Mouse (Mus musculus): ENCODE measurements at regions not wholly inside any gene's neighbourhood (a gene's known extent, or its start where the extent isn't known, plus 50 kb on each side); places are given as distances from the start of the nearest gene placed in this dataset.

GRCm38 (mm10) chr17:16571403-16571802 lies 492.5 kb upstream of the Zfp960 start:
- no peak overlapping the region for H3K4me3 ChIP-seq (replicated peaks)
- no peak overlapping the region for H3K27ac ChIP-seq (replicated peaks)
- WGBS (ENCODE audit: insufficient replicate concordance): 43% methylated on average over 5 of the region's 5 CpGs
- H3K9ac ChIP-seq: no peak overlapping the region
- H3K4me1 ChIP-seq (replicated peaks): no peaks in the 10 kb centered on the region
- H3K4me2 ChIP-seq: no peak overlapping the region
- H3K27me3 ChIP-seq: no peaks in the 10 kb centered on the region
- no peaks in the 10 kb centered on the region for H3K36me3 ChIP-seq (replicated peaks)
- no peak for ATAC-seq (ENCODE audit: insufficient read depth)
- H3K9me3 ChIP-seq (replicated peaks): no peaks in the 10 kb centered on the region

- no peaks in the 10 kb centered on the region for H3K27me3 ChIP-seq
- no peak overlapping the region for H3K4me3 ChIP-seq (replicated peaks)
- ATAC-seq (ENCODE audit: insufficient read depth): no peak
- H3K9ac ChIP-seq: no peak overlapping the region
- no peaks in the 10 kb centered on the region for H3K4me1 ChIP-seq (replicated peaks)
- H3K4me2 ChIP-seq: no peak overlapping the region
- no peaks in the 10 kb centered on the region for H3K36me3 ChIP-seq (replicated peaks)
- H3K27ac ChIP-seq (replicated peaks): no peak overlapping the region
- no peaks in the 10 kb centered on the region for H3K9me3 ChIP-seq (replicated peaks)
- WGBS (ENCODE audit: insufficient replicate concordance): 52% methylated on average over 1 of the region's 1 CpGs
These were observed 475.1 kb upstream of the Zfp960 start for GRCm38 (mm10) chr17:16588791-16589190.

- H3K4me2 ChIP-seq: no peak overlapping the region
- no peaks in the 10 kb centered on the region for H3K9me3 ChIP-seq (replicated peaks)
- no peak overlapping the region for H3K9ac ChIP-seq
- no peak overlapping the region for H3K4me3 ChIP-seq (replicated peaks)
- 40% methylated on average over 3 of the region's 3 CpGs for WGBS (ENCODE audit: insufficient replicate concordance)
- H3K4me1 ChIP-seq (replicated peaks): no peaks in the 10 kb centered on the region
- H3K27ac ChIP-seq (replicated peaks): no peak overlapping the region
- no peaks in the 10 kb centered on the region for H3K36me3 ChIP-seq (replicated peaks)
- ATAC-seq (ENCODE audit: insufficient read depth): no peak
- H3K27me3 ChIP-seq: no peaks in the 10 kb centered on the region
These were observed 464.2 kb upstream of the Zfp960 start for GRCm38 (mm10) chr17:16599671-16600070.

- H3K9ac ChIP-seq: no peak overlapping the region
- H3K36me3 ChIP-seq (replicated peaks): no peaks in the 10 kb centered on the region
- H3K4me1 ChIP-seq (replicated peaks): no peaks in the 10 kb centered on the region
- H3K4me3 ChIP-seq (replicated peaks): no peak overlapping the region
- no peak overlapping the region for H3K27ac ChIP-seq (replicated peaks)
- 52% methylated on average over 1 of the region's 1 CpGs for WGBS (ENCODE audit: insufficient replicate concordance)
- no peak overlapping the region for H3K4me2 ChIP-seq
- H3K27me3 ChIP-seq: no peaks in the 10 kb centered on the region
- no peaks in the 10 kb centered on the region for H3K9me3 ChIP-seq (replicated peaks)
- no peak for ATAC-seq (ENCODE audit: insufficient read depth)
These were observed 451.4 kb upstream of the Zfp960 start for GRCm38 (mm10) chr17:16612405-16612979.

GRCm38 (mm10) chr17:16621931-16622556 lies 441.9 kb upstream of the Zfp960 start:
- no peaks in the 10 kb centered on the region for H3K4me1 ChIP-seq (replicated peaks)
- H3K4me3 ChIP-seq (replicated peaks): no peak overlapping the region
- H3K36me3 ChIP-seq (replicated peaks): no peaks in the 10 kb centered on the region
- 26% methylated on average over 4 of the region's 4 CpGs for WGBS (ENCODE audit: insufficient replicate concordance)
- no peak overlapping the region for H3K9ac ChIP-seq
- H3K27ac ChIP-seq (replicated peaks): no peak overlapping the region
- no peak overlapping the region for H3K4me2 ChIP-seq
- H3K27me3 ChIP-seq: no peaks in the 10 kb centered on the region
- no peak for ATAC-seq (ENCODE audit: insufficient read depth)
- H3K9me3 ChIP-seq (replicated peaks): no peaks in the 10 kb centered on the region

- 36% methylated on average over 1 of the region's 1 CpGs for WGBS (ENCODE audit: insufficient replicate concordance)
- no peak overlapping the region for H3K4me2 ChIP-seq
- no peaks in the 10 kb centered on the region for H3K9me3 ChIP-seq (replicated peaks)
- no peak overlapping the region for H3K9ac ChIP-seq
- no peaks in the 10 kb centered on the region for H3K27me3 ChIP-seq
- H3K4me1 ChIP-seq (replicated peaks): no peaks in the 10 kb centered on the region
- H3K4me3 ChIP-seq (replicated peaks): no peak overlapping the region
- H3K27ac ChIP-seq (replicated peaks): no peak overlapping the region
- ATAC-seq (ENCODE audit: insufficient read depth): no peak
- no peaks in the 10 kb centered on the region for H3K36me3 ChIP-seq (replicated peaks)
These were observed 434.1 kb upstream of the Zfp960 start for GRCm38 (mm10) chr17:16629854-16630253.

- no peak overlapping the region for H3K27ac ChIP-seq (replicated peaks)
- H3K9me3 ChIP-seq (replicated peaks): no peaks in the 10 kb centered on the region
- no peak overlapping the region for H3K4me3 ChIP-seq (replicated peaks)
- H3K4me2 ChIP-seq: no peak overlapping the region
- H3K27me3 ChIP-seq: no peaks in the 10 kb centered on the region
- no peak overlapping the region for H3K9ac ChIP-seq
- H3K36me3 ChIP-seq (replicated peaks): no peaks in the 10 kb centered on the region
- no peak for ATAC-seq (ENCODE audit: insufficient read depth)
- no peaks in the 10 kb centered on the region for H3K4me1 ChIP-seq (replicated peaks)
These were observed 430.5 kb upstream of the Zfp960 start for GRCm38 (mm10) chr17:16633426-16633825.

GRCm38 (mm10) chr17:16637463-16637862 lies 426.4 kb upstream of the Zfp960 start:
- no peaks in the 10 kb centered on the region for H3K4me1 ChIP-seq (replicated peaks)

GRCm38 (mm10) chr17:16647942-16648341 lies 416.0 kb upstream of the Zfp960 start:
- WGBS (ENCODE audit: insufficient replicate concordance): 68% methylated on average over 1 of the region's 1 CpGs

More at GRCm38 (mm10) chr17:16637463-16637862, 426.4 kb upstream of the Zfp960 start:
- H3K27ac ChIP-seq (replicated peaks): no peak overlapping the region
- no peaks in the 10 kb centered on the region for H3K9me3 ChIP-seq (replicated peaks)
- ATAC-seq (ENCODE audit: insufficient read depth): no peak
- no peak overlapping the region for H3K9ac ChIP-seq
- H3K27me3 ChIP-seq: no peaks in the 10 kb centered on the region
- H3K4me3 ChIP-seq (replicated peaks): no peak overlapping the region
- no peaks in the 10 kb centered on the region for H3K36me3 ChIP-seq (replicated peaks)
- H3K4me2 ChIP-seq: no peak overlapping the region

GRCm38 (mm10) chr17:16665253-16665652 lies 398.7 kb upstream of the Zfp960 start:
- H3K4me2 ChIP-seq: no peak overlapping the region
- no peaks in the 10 kb centered on the region for H3K36me3 ChIP-seq (replicated peaks)
- no peaks in the 10 kb centered on the region for H3K27me3 ChIP-seq
- H3K27ac ChIP-seq (replicated peaks): no peak overlapping the region
- H3K9me3 ChIP-seq (replicated peaks): no peaks in the 10 kb centered on the region
- H3K4me3 ChIP-seq (replicated peaks): no peak overlapping the region
- no peaks in the 10 kb centered on the region for H3K4me1 ChIP-seq (replicated peaks)
- no peak for ATAC-seq (ENCODE audit: insufficient read depth)
- H3K9ac ChIP-seq: no peak overlapping the region

More at GRCm38 (mm10) chr17:16647942-16648341, 416.0 kb upstream of the Zfp960 start:
- H3K9ac ChIP-seq: no peak overlapping the region
- H3K36me3 ChIP-seq (replicated peaks): no peaks in the 10 kb centered on the region
- no peak overlapping the region for H3K4me2 ChIP-seq
- no peaks in the 10 kb centered on the region for H3K9me3 ChIP-seq (replicated peaks)
- H3K27ac ChIP-seq (replicated peaks): no peak overlapping the region
- ATAC-seq (ENCODE audit: insufficient read depth): no peak
- no peaks in the 10 kb centered on the region for H3K27me3 ChIP-seq
- no peaks in the 10 kb centered on the region for H3K4me1 ChIP-seq (replicated peaks)
- no peak overlapping the region for H3K4me3 ChIP-seq (replicated peaks)

GRCm38 (mm10) chr17:16667606-16668005 lies 396.3 kb upstream of the Zfp960 start:
- H3K4me1 ChIP-seq (replicated peaks): no peaks in the 10 kb centered on the region
- WGBS (ENCODE audit: insufficient replicate concordance): 33% methylated on average over 1 of the region's 1 CpGs
- no peak overlapping the region for H3K4me2 ChIP-seq

GRCm38 (mm10) chr17:16704199-16704598 lies 359.7 kb upstream of the Zfp960 start:
- H3K9me3 ChIP-seq (replicated peaks): no peaks in the 10 kb centered on the region
- no peak overlapping the region for H3K27ac ChIP-seq (replicated peaks)
- H3K9ac ChIP-seq: no peak overlapping the region
- H3K36me3 ChIP-seq (replicated peaks): no peaks in the 10 kb centered on the region
- H3K4me3 ChIP-seq (replicated peaks): no peak overlapping the region
- H3K27me3 ChIP-seq: no peaks in the 10 kb centered on the region
- no peaks in the 10 kb centered on the region for H3K4me1 ChIP-seq (replicated peaks)
- ATAC-seq (ENCODE audit: insufficient read depth): no peak
- H3K4me2 ChIP-seq: no peak overlapping the region

More at GRCm38 (mm10) chr17:16667606-16668005, 396.3 kb upstream of the Zfp960 start:
- no peaks in the 10 kb centered on the region for H3K36me3 ChIP-seq (replicated peaks)
- ATAC-seq (ENCODE audit: insufficient read depth): no peak
- no peak overlapping the region for H3K27ac ChIP-seq (replicated peaks)
- no peaks in the 10 kb centered on the region for H3K27me3 ChIP-seq
- no peaks in the 10 kb centered on the region for H3K9me3 ChIP-seq (replicated peaks)
- H3K9ac ChIP-seq: no peak overlapping the region
- no peak overlapping the region for H3K4me3 ChIP-seq (replicated peaks)
